Mouse (Mus musculus): ENCODE results near the gene Lrrk2. TPM values are rescaled to one million over a fixed set of nuclear protein-coding genes. Genes with fewer than 3 reads are reported as not detected.

Lrrk2 gene
- polyA plus RNA-seq, 1 experiment from 2014 or later: 4.1 TPM

- H3K27ac ChIP-seq (replicated peaks; ENCODE audit: low read depth, low read length): no peak overlapping the region
- 92% methylated on average over 6 of the region's 6 CpGs for WGBS
- no peak overlapping the region for H3K4me3 ChIP-seq (ENCODE audit: low read depth, low read length)
- H3K9ac ChIP-seq (replicated peaks; ENCODE audit: low read length): no peak overlapping the region
- H3K4me1 ChIP-seq (ENCODE audit: control insufficient read depth, insufficient read depth, low read length): no peaks in the 10 kb centered on the region
- no peaks in the 10 kb centered on the region for H3K36me3 ChIP-seq (replicated peaks; ENCODE audit: control insufficient read depth, insufficient read depth, low read depth, low read length)
- no peak for DNase-seq (ENCODE audit: low spot score)
- no peak for ATAC-seq (replicated peaks; ENCODE audit: insufficient number of reproducible peaks, low FRiP score, low TSS enrichment, low read depth)
- H3K27me3 ChIP-seq (ENCODE audit: control insufficient read depth, insufficient read depth, low read length): no peaks in the 10 kb centered on the region
- no peaks in the 10 kb centered on the region for H3K9me3 ChIP-seq (replicated peaks; ENCODE audit: control insufficient read depth, low read length)
- no peak overlapping the region for H3K4me2 ChIP-seq (ENCODE audit: low read depth, low read length)
Observed at GRCm38 (mm10) chr15:91665530-91665929, 7.4 kb upstream of the Lrrk2 start.

DNA sequence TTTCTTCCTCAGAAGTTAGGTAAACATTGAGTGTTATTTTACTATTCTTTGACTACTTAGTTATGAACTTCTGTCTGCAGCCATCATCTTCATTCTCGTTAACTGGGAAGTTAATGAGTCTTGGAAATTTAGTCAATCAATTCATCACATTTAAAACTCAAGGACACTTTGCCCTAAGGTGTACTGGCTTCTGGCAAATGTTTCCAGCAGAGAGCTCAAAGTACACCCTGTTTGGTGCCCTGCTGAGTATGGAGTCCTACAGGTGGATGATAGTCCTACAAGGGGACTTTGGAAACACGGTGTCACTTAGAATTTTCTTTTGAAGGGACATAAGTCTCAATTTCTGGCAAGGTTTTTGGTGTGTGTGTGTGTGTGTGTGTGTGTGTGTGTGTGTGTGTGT, 1.8 kb upstream of the Lrrk2 start:
- H3K27ac ChIP-seq (replicated peaks; ENCODE audit: low read depth, low read length): no peak overlapping the region
- H3K27me3 ChIP-seq (ENCODE audit: control insufficient read depth, insufficient read depth, low read length): no peaks in the 10 kb centered on the region
- DNase-seq (ENCODE audit: low spot score) (no peak), ATAC-seq (replicated peaks; ENCODE audit: insufficient number of reproducible peaks, low FRiP score, low TSS enrichment, low read depth) (no peak)
- H3K9me3 ChIP-seq (replicated peaks; ENCODE audit: control insufficient read depth, low read length): no peaks in the 10 kb centered on the region
- no peak overlapping the region for H3K4me2 ChIP-seq (ENCODE audit: low read depth, low read length)
- 83% methylated on average over 2 of the region's 2 CpGs for WGBS
- H3K4me3 ChIP-seq (ENCODE audit: low read depth, low read length): no peak overlapping the region
- H3K36me3 ChIP-seq (replicated peaks; ENCODE audit: control insufficient read depth, insufficient read depth, low read depth, low read length): no peaks in the 10 kb centered on the region
- H3K9ac ChIP-seq (replicated peaks; ENCODE audit: low read length): no peak overlapping the region
- H3K4me1 ChIP-seq (ENCODE audit: control insufficient read depth, insufficient read depth, low read length): no peaks in the 10 kb centered on the region

DNA sequence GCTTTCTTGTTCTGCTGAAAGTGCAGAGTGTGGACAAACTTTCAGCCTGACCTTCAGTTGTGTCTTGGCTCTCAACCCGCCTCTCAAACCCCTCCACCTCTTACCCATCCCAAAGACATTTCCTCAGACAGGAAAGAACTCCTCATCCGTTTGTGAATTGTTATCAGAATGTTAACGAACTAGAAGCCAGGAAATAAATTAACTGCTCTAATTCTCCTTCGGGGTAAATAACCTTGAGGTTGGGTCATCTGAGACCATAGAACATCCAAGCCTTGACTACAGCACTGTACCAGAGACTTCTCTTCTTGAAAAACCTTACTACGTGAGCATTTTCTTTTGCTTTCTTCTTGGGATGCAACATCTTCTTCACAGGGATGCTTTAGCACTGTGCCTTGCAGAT, 988 bp upstream of the Lrrk2 start:
- 65% methylated on average over 5 of the region's 5 CpGs for WGBS
- DNase-seq (ENCODE audit: low spot score): no peak
- H3K4me3 ChIP-seq (ENCODE audit: low read depth, low read length): no peak overlapping the region

GRCm38 (mm10) chr15:91673569-91673905, 562 bp downstream of the Lrrk2 start:
- H3K36me3 ChIP-seq (replicated peaks; ENCODE audit: control insufficient read depth, insufficient read depth, low read depth, low read length): no peaks in the 10 kb centered on the region
- H3K9ac ChIP-seq (replicated peaks; ENCODE audit: low read length): peak overlapping the region; percentile 75
- 0 out of 2 replicates have a peak, but pooled peaks have one; percentile 30 for ATAC-seq (replicated peaks; ENCODE audit: insufficient number of reproducible peaks, low FRiP score, low TSS enrichment, low read depth)
- no peak overlapping the region for H3K27ac ChIP-seq (replicated peaks; ENCODE audit: low read depth, low read length)
- peak; percentile 9 for DNase-seq (ENCODE audit: low spot score)
- no peaks in the 10 kb centered on the region for H3K9me3 ChIP-seq (replicated peaks; ENCODE audit: control insufficient read depth, low read length)
- no peaks in the 10 kb centered on the region for H3K27me3 ChIP-seq (ENCODE audit: control insufficient read depth, insufficient read depth, low read length)
- no peaks in the 10 kb centered on the region for H3K4me1 ChIP-seq (ENCODE audit: control insufficient read depth, insufficient read depth, low read length)
- 37% methylated on average over 5 of the region's 5 CpGs for WGBS
- peak overlapping the region; percentile 43 for H3K4me3 ChIP-seq (ENCODE audit: low read depth, low read length)
- peak overlapping the region; percentile 67 for H3K4me2 ChIP-seq (ENCODE audit: low read depth, low read length)

More for the DNA sequence above, 988 bp upstream of the Lrrk2 start:
- no peak overlapping the region for H3K9ac ChIP-seq (replicated peaks; ENCODE audit: low read length)
- no peaks in the 10 kb centered on the region for H3K4me1 ChIP-seq (ENCODE audit: control insufficient read depth, insufficient read depth, low read length)
- no peak overlapping the region for H3K4me2 ChIP-seq (ENCODE audit: low read depth, low read length)
- no peaks in the 10 kb centered on the region for H3K9me3 ChIP-seq (replicated peaks; ENCODE audit: control insufficient read depth, low read length)
- ATAC-seq (replicated peaks; ENCODE audit: insufficient number of reproducible peaks, low FRiP score, low TSS enrichment, low read depth): no peak
- H3K27me3 ChIP-seq (ENCODE audit: control insufficient read depth, insufficient read depth, low read length): no peaks in the 10 kb centered on the region
- H3K36me3 ChIP-seq (replicated peaks; ENCODE audit: control insufficient read depth, insufficient read depth, low read depth, low read length): no peaks in the 10 kb centered on the region
- no peak overlapping the region for H3K27ac ChIP-seq (replicated peaks; ENCODE audit: low read depth, low read length)

GRCm38 (mm10) chr15:91680116-91680515, 7.1 kb downstream of the Lrrk2 start:
- no peak overlapping the region for H3K4me3 ChIP-seq (ENCODE audit: low read depth, low read length)
- no peak overlapping the region for H3K27ac ChIP-seq (replicated peaks; ENCODE audit: low read depth, low read length)
- WGBS: 89% methylated on average over 2 of the region's 2 CpGs
- H3K36me3 ChIP-seq (replicated peaks; ENCODE audit: control insufficient read depth, insufficient read depth, low read depth, low read length): no peaks in the 10 kb centered on the region
- DNase-seq (ENCODE audit: low spot score) (no peak), ATAC-seq (replicated peaks; ENCODE audit: insufficient number of reproducible peaks, low FRiP score, low TSS enrichment, low read depth) (no peak)
- no peaks in the 10 kb centered on the region for H3K4me1 ChIP-seq (ENCODE audit: control insufficient read depth, insufficient read depth, low read length)
- H3K9ac ChIP-seq (replicated peaks; ENCODE audit: low read length): no peak overlapping the region
- H3K4me2 ChIP-seq (ENCODE audit: low read depth, low read length): no peak overlapping the region
- H3K9me3 ChIP-seq (replicated peaks; ENCODE audit: control insufficient read depth, low read length): no peaks in the 10 kb centered on the region
- no peaks in the 10 kb centered on the region for H3K27me3 ChIP-seq (ENCODE audit: control insufficient read depth, insufficient read depth, low read length)

DNA sequence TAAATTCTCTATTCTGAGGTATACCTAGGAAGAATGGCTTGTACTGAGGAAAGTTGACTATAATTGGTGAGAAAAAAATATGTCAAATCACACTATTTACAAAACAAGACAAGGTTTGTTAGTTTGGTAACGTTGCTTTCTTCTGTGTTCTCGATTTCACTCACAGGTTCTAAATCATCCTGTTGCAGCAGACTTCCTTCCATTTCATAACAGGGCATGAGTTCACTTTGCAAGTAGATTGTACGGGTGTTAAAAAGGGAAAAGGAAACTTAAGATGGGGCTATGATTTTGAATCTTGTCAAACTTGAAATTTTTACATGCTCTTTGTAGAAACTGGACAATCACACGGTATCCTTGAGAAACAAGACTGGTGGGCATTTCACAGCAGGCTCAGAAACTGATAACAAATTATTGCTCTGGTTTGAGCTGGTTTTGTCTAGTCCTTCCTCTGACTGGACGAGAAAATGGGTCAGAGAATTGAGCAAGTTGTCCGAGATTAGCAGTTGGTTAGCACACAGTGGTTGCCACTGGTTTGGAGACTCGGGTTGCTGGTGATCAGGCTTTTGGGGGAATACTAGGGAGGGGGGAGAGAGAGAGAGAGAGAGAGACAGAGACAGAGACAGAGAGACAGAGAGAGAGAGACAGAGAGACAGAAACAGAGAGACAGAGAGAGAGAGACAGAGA, 13.0 kb downstream of the Lrrk2 start:
- H3K4me1 ChIP-seq (ENCODE audit: control insufficient read depth, insufficient read depth, low read length): no peaks in the 10 kb centered on the region
- no peaks in the 10 kb centered on the region for H3K9me3 ChIP-seq (replicated peaks; ENCODE audit: control insufficient read depth, low read length)
- H3K4me3 ChIP-seq (ENCODE audit: low read depth, low read length): no peak overlapping the region
- DNase-seq (ENCODE audit: low spot score) (no peak), ATAC-seq (replicated peaks; ENCODE audit: insufficient number of reproducible peaks, low FRiP score, low TSS enrichment, low read depth) (no peak)
- WGBS: 82% methylated on average over 7 of the region's 7 CpGs
- no peaks in the 10 kb centered on the region for H3K36me3 ChIP-seq (replicated peaks; ENCODE audit: control insufficient read depth, insufficient read depth, low read depth, low read length)
- no peak overlapping the region for H3K4me2 ChIP-seq (ENCODE audit: low read depth, low read length)
- H3K27ac ChIP-seq (replicated peaks; ENCODE audit: low read depth, low read length): no peak overlapping the region
- no peaks in the 10 kb centered on the region for H3K27me3 ChIP-seq (ENCODE audit: control insufficient read depth, insufficient read depth, low read length)
- H3K9ac ChIP-seq (replicated peaks; ENCODE audit: low read length): no peak overlapping the region

- WGBS: 90% methylated on average over 9 of the region's 9 CpGs
Observed at GRCm38 (mm10) chr15:91690648-91691047, 17.7 kb downstream of the Lrrk2 start.

GRCm38 (mm10) chr15:91693051-91693450, 20.1 kb downstream of the Lrrk2 start:
- no peak for DNase-seq (ENCODE audit: low spot score)
- H3K4me1 ChIP-seq (ENCODE audit: control insufficient read depth, insufficient read depth, low read length): no peaks in the 10 kb centered on the region
- WGBS: 71% methylated on average over 1 of the region's 1 CpGs

More at GRCm38 (mm10) chr15:91690648-91691047, 17.7 kb downstream of the Lrrk2 start:
- Histone ChIP-seq H3K9me3 (replicated peaks; ENCODE audit: control insufficient read depth, low read length) (no peaks in the 10 kb centered on the region), H3K9ac (replicated peaks; ENCODE audit: low read length) (no peak overlapping the region), H3K4me2 (ENCODE audit: low read depth, low read length) (no peak overlapping the region), H3K4me1 (ENCODE audit: control insufficient read depth, insufficient read depth, low read length) (no peaks in the 10 kb centered on the region), H3K36me3 (replicated peaks; ENCODE audit: control insufficient read depth, insufficient read depth, low read depth, low read length) (no peaks in the 10 kb centered on the region), H3K27me3 (ENCODE audit: control insufficient read depth, insufficient read depth, low read length) (no peaks in the 10 kb centered on the region), H3K4me3 (ENCODE audit: low read depth, low read length) (no peak overlapping the region), H3K27ac (replicated peaks; ENCODE audit: low read depth, low read length) (no peak overlapping the region)
- no peak for ATAC-seq (replicated peaks; ENCODE audit: insufficient number of reproducible peaks, low FRiP score, low TSS enrichment, low read depth)
- no peak for DNase-seq (ENCODE audit: low spot score)

More at GRCm38 (mm10) chr15:91693051-91693450, 20.1 kb downstream of the Lrrk2 start:
- H3K36me3 ChIP-seq (replicated peaks; ENCODE audit: control insufficient read depth, insufficient read depth, low read depth, low read length): no peaks in the 10 kb centered on the region
- no peak overlapping the region for H3K4me2 ChIP-seq (ENCODE audit: low read depth, low read length)
- no peak overlapping the region for H3K4me3 ChIP-seq (ENCODE audit: low read depth, low read length)
- H3K9me3 ChIP-seq (replicated peaks; ENCODE audit: control insufficient read depth, low read length): no peaks in the 10 kb centered on the region
- H3K27me3 ChIP-seq (ENCODE audit: control insufficient read depth, insufficient read depth, low read length): no peaks in the 10 kb centered on the region
- no peak overlapping the region for H3K27ac ChIP-seq (replicated peaks; ENCODE audit: low read depth, low read length)
- H3K9ac ChIP-seq (replicated peaks; ENCODE audit: low read length): no peak overlapping the region
- no peak for ATAC-seq (replicated peaks; ENCODE audit: insufficient number of reproducible peaks, low FRiP score, low TSS enrichment, low read depth)

Data from embryonic facial prominence, embryonic 11.5 days (tissue).